Mouse (Mus musculus): ENCODE results near the gene Eef2k. TPM values are rescaled to one million over a fixed set of nuclear protein-coding genes. Genes with fewer than 3 reads are reported as not detected.

Gene Eef2k
- total RNA-seq, 1 experiment, result 13.6 TPM

DNA sequence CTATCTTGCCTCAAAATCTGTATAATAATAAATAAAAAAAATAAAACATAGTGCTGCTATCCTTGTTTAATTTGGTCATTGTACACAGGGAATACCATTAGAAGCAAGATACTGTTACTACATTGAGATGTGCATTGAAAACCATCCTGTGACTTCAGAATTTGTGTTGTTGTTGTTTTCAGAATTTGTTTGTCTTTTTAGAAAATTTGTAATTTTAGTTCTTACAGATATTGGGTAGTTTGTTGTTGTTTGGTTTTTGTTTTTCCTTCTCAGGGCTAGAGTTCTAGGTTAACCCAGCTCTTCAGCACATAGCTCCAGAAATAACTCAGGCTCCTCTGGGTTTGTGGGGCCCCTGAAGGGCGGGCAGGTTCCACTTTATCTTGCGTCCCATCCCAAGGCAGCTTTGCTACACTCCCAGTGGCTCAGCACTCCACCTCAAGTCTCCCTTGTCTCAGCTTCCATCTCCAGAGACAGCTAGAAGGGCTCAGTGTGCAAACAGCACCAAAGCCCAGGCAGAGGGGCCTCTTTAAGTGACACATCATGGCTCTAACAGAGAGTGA, 18.9 kb downstream of the Eef2k start:
- H3K9ac ChIP-seq (ENCODE audit: insufficient read depth, low read depth, low read length, poor library complexity, severe bottlenecking), result no peak overlapping the region
- H3K4me3 ChIP-seq (ENCODE audit: insufficient read depth in 1 of 2, low read depth in 1 of 2, low read length in 2 of 2, poor library complexity in 1 of 2, severe bottlenecking in 1 of 2), result no peak overlapping the region
- no peak overlapping the region for H3K27ac ChIP-seq (ENCODE audit: insufficient read depth, low read depth, low read length, poor library complexity, severe bottlenecking)
- H3K36me3 ChIP-seq (ENCODE audit: control insufficient read depth, insufficient read depth, low read length, poor library complexity, severe bottlenecking), result no peaks in the 10 kb centered on the region
- in situ Hi-C loops (cut with MboI; ENCODE audit: low sequenced_read_pairs in 2 of 2, unreplicated experiment in 2 of 2), result no loop called here
- no peak for TF ChIP-seq ZC3H11A (IDR thresholded peaks at IDR 0.05; ENCODE audit: borderline replicate concordance, low read depth, low read length)
- TF ChIP-seq ZNF384 (IDR thresholded peaks at IDR 0.05; ENCODE audit: low read depth, low read length), result no peak
- TF ChIP-seq HCFC1 (IDR thresholded peaks at IDR 0.05; ENCODE audit: borderline replicate concordance, insufficient read depth, low read length), result no peak
- TF ChIP-seq MAFK (IDR thresholded peaks at IDR 0.05; ENCODE audit: insufficient read depth, low read depth, low read length), result no peak
- no peak for TF ChIP-seq CHD2 (IDR thresholded peaks at IDR 0.05; ENCODE audit: low read depth, low read length)
- H3K4me1 ChIP-seq (ENCODE audit: control insufficient read depth in 2 of 2, insufficient read depth in 2 of 2, low read length in 2 of 2, poor library complexity in 1 of 2), result peaks cover 0 to 29% of the 10 kb centered on the region in 2 experiments; a peak in 3 of 4 replicates
- DNase-seq (ENCODE audit: low read depth, low spot score), result no peak
- H3K9me3 ChIP-seq (ENCODE audit: control insufficient read depth, insufficient read depth, low read depth, low read length), result no peaks in the 10 kb centered on the region

DNA sequence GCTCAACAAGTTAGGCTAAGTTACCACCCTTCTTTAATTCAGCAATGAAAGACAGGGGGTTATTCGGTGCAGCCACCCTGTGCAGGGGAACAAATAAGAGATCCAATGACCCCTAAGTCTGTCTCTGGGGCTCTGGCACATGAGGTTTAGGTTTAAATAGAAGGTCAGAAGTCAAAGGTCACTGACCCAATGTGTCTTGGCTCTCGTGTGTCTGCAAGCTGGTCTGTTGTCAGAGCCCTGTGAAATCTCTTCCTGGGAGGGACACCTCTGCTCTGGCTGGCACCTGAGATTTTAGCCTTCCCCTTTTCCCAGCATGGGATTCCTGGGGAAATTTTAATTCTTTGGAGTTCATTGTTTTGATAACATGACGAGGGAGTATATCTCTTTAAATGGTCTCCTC, 19.6 kb downstream of the Eef2k start:
- no peak overlapping the region for H3K27ac ChIP-seq (ENCODE audit: insufficient read depth, low read depth, low read length, poor library complexity, severe bottlenecking)
- H3K4me1 ChIP-seq (ENCODE audit: control insufficient read depth in 2 of 2, insufficient read depth in 2 of 2, low read length in 2 of 2, poor library complexity in 1 of 2), result peaks cover 0 to 29% of the 10 kb centered on the region in 2 experiments; a peak in 3 of 4 replicates
- H3K4me3 ChIP-seq (ENCODE audit: insufficient read depth in 1 of 2, low read depth in 1 of 2, low read length in 2 of 2, poor library complexity in 1 of 2, severe bottlenecking in 1 of 2), result no peak overlapping the region
- H3K9me3 ChIP-seq (ENCODE audit: control insufficient read depth, insufficient read depth, low read depth, low read length), result no peaks in the 10 kb centered on the region
- in situ Hi-C loops (cut with MboI; ENCODE audit: low sequenced_read_pairs in 2 of 2, unreplicated experiment in 2 of 2), result no loop called here
- no peak for TF ChIP-seq CHD2 (IDR thresholded peaks at IDR 0.05; ENCODE audit: low read depth, low read length)
- TF ChIP-seq MAFK (IDR thresholded peaks at IDR 0.05; ENCODE audit: insufficient read depth, low read depth, low read length), result no peak
- no peak for TF ChIP-seq ZC3H11A (IDR thresholded peaks at IDR 0.05; ENCODE audit: borderline replicate concordance, low read depth, low read length)
- TF ChIP-seq ZNF384 (IDR thresholded peaks at IDR 0.05; ENCODE audit: low read depth, low read length), result no peak
- no peak for TF ChIP-seq HCFC1 (IDR thresholded peaks at IDR 0.05; ENCODE audit: borderline replicate concordance, insufficient read depth, low read length)
- no peak overlapping the region for H3K9ac ChIP-seq (ENCODE audit: insufficient read depth, low read depth, low read length, poor library complexity, severe bottlenecking)
- DNase-seq (ENCODE audit: low read depth, low spot score), result no peak
- H3K36me3 ChIP-seq (ENCODE audit: control insufficient read depth, insufficient read depth, low read length, poor library complexity, severe bottlenecking), result no peaks in the 10 kb centered on the region

DNA sequence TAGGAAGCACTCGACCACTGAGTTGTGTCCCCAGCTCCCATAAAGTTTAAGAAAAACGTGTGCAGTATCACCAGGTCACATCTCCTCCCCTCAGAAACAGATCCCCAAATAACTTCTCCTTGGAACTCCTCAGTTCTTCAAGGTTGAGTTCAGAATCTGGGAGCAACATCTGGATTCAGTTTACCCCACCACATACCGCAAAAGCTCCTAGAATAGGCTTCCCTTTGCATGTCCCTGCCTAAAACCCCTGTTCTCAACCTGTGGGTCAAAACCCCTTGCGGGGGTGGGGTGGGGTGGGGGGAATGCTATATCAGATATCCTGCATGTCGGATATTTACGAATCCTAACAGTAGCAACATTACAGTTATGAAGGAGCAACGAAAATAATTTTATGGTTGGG, 20.0 kb downstream of the Eef2k start:
- H3K27ac ChIP-seq (ENCODE audit: insufficient read depth, low read depth, low read length, poor library complexity, severe bottlenecking), result no peak overlapping the region
- in situ Hi-C loops (cut with MboI; ENCODE audit: low sequenced_read_pairs in 2 of 2, unreplicated experiment in 2 of 2), result no loop called here
- no peak overlapping the region for H3K4me3 ChIP-seq (ENCODE audit: insufficient read depth in 1 of 2, low read depth in 1 of 2, low read length in 2 of 2, poor library complexity in 1 of 2, severe bottlenecking in 1 of 2)
- no peak overlapping the region for H3K9ac ChIP-seq (ENCODE audit: insufficient read depth, low read depth, low read length, poor library complexity, severe bottlenecking)
- no peak for TF ChIP-seq ZNF384 (IDR thresholded peaks at IDR 0.05; ENCODE audit: low read depth, low read length)
- no peak for TF ChIP-seq ZC3H11A (IDR thresholded peaks at IDR 0.05; ENCODE audit: borderline replicate concordance, low read depth, low read length)
- no peak for TF ChIP-seq HCFC1 (IDR thresholded peaks at IDR 0.05; ENCODE audit: borderline replicate concordance, insufficient read depth, low read length)
- no peak for TF ChIP-seq CHD2 (IDR thresholded peaks at IDR 0.05; ENCODE audit: low read depth, low read length)
- TF ChIP-seq MAFK (IDR thresholded peaks at IDR 0.05; ENCODE audit: insufficient read depth, low read depth, low read length), result no peak
- no peak for DNase-seq (ENCODE audit: low read depth, low spot score)
- H3K36me3 ChIP-seq (ENCODE audit: control insufficient read depth, insufficient read depth, low read length, poor library complexity, severe bottlenecking), result no peaks in the 10 kb centered on the region
- H3K9me3 ChIP-seq (ENCODE audit: control insufficient read depth, insufficient read depth, low read depth, low read length), result no peaks in the 10 kb centered on the region
- H3K4me1 ChIP-seq (ENCODE audit: control insufficient read depth in 2 of 2, insufficient read depth in 2 of 2, low read length in 2 of 2, poor library complexity in 1 of 2), result peaks cover 0 to 30% of the 10 kb centered on the region in 2 experiments; a peak in 3 of 4 replicates

DNA sequence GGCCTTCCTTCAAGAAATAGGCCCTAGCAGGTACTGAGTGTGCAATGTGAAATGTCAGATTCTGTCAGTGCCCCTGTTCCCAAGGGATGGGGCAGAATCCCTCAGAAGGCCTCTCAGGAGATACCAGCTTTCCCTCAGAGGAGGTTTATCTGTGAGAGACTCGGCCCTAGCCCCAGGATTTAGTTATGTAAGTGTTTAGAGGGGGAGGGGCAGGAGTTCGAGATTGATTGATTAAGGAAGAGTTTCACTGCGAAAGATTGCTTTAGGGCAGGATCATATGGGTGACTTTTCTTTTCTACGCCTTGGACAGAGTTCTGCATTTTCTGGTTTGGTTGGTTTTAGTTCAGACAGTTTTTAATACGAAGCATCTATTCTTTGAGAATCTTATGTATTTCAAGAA, 20.8 kb downstream of the Eef2k start:
- TF ChIP-seq ZC3H11A (IDR thresholded peaks at IDR 0.05; ENCODE audit: borderline replicate concordance, low read depth, low read length), result no peak
- TF ChIP-seq ZNF384 (IDR thresholded peaks at IDR 0.05; ENCODE audit: low read depth, low read length), result no peak
- TF ChIP-seq CHD2 (IDR thresholded peaks at IDR 0.05; ENCODE audit: low read depth, low read length), result no peak
- no peak for TF ChIP-seq MAFK (IDR thresholded peaks at IDR 0.05; ENCODE audit: insufficient read depth, low read depth, low read length)
- TF ChIP-seq HCFC1 (IDR thresholded peaks at IDR 0.05; ENCODE audit: borderline replicate concordance, insufficient read depth, low read length), result no peak
- Histone ChIP-seq H3K9me3 (ENCODE audit: control insufficient read depth, insufficient read depth, low read depth, low read length) (no peaks in the 10 kb centered on the region), H3K36me3 (ENCODE audit: control insufficient read depth, insufficient read depth, low read length, poor library complexity, severe bottlenecking) (no peaks in the 10 kb centered on the region), H3K27ac (ENCODE audit: insufficient read depth, low read depth, low read length, poor library complexity, severe bottlenecking) (no peak overlapping the region), H3K9ac (ENCODE audit: insufficient read depth, low read depth, low read length, poor library complexity, severe bottlenecking) (no peak overlapping the region), H3K4me1 (ENCODE audit: control insufficient read depth in 2 of 2, insufficient read depth in 2 of 2, low read length in 2 of 2, poor library complexity in 1 of 2) (peaks cover 0 to 32% of the 10 kb centered on the region in 2 experiments; a peak in 3 of 4 replicates), H3K4me3 (ENCODE audit: insufficient read depth in 1 of 2, low read depth in 1 of 2, low read length in 2 of 2, poor library complexity in 1 of 2, severe bottlenecking in 1 of 2) (no peak overlapping the region)
- no peak for DNase-seq (ENCODE audit: low read depth, low spot score)
- in situ Hi-C loops (cut with MboI; ENCODE audit: low sequenced_read_pairs in 2 of 2, unreplicated experiment in 2 of 2), result no loop called here
